Mouse (Mus musculus): ENCODE measurements around the gene Gm21310.
"Not testable (repeated sequence)": the region's sequence is repeated elsewhere in the genome, so short reads cannot be mapped to it uniquely, and the experiment has no call there.

Gm21310 gene

GRCm38 (mm10) chrY:10147083-10147482, at the start of gene Gm21310:
TSS of gene Gm21310 (minus strand) at chrY:10147183.
- DNase-seq (ENCODE audit: low spot score in 2 of 2) = not testable (repeated sequence)

Measured in spleen, postnatal 36 days (tissue).